Mouse (Mus musculus) E14TG2a.4 (cell line): ENCODE data around the gene Tshz2.

Experiments used
- CTCF ChIP-seq: conservative IDR thresholded peaks from 2 replicates; pipeline ENCODE4 v1.5.1; 2014; ENCODE audit warnings: low read length
- NANOG ChIP-seq: IDR thresholded peaks from 2 replicates; pipeline ENCODE4 v1.6.1; 2014; ENCODE audit warnings: borderline replicate concordance, low read length, mixed read lengths
- POU5F1 ChIP-seq: IDR thresholded peaks from 2 replicates; pipeline ENCODE4 v1.6.1; 2014; ENCODE audit warnings: low read length, borderline replicate concordance

GRCm38 (mm10) chr2:169723645-169724462 is 91.0 kb downstream of the Tshz2 start:
- TF ChIP-seq CTCF (no peak), NANOG (no peak), POU5F1 (no peak)
